Mouse (Mus musculus): Measurements from ENCODE around the gene Cacna1d.

- TF ChIP-seq CTCF (IDR thresholded peaks at IDR 0.05; ENCODE audit: low read depth) (no peak), EP300 (IDR thresholded peaks at IDR 0.05; ENCODE audit: low read depth) (no peak)
These were observed 35.3 kb downstream of the Cacna1d start for GRCm38 (mm10) chr14:30455801-30456595.

All from liver, postnatal 0 days (tissue).